Mouse (Mus musculus) heart, postnatal 0 days (tissue): Measurements from ENCODE around the gene Pln.

Experiments used
- CTCF ChIP-seq: IDR thresholded peaks from 2 replicates; pipeline ENCODE4 v1.5.1; 2016; ENCODE audit warnings: antibody characterized with exemption, control low read depth, low read depth
- EP300 ChIP-seq: IDR thresholded peaks from 2 replicates; pipeline ENCODE4 v1.6.1; 2016; ENCODE audit warnings: antibody characterized with exemption, low read depth

DNA sequence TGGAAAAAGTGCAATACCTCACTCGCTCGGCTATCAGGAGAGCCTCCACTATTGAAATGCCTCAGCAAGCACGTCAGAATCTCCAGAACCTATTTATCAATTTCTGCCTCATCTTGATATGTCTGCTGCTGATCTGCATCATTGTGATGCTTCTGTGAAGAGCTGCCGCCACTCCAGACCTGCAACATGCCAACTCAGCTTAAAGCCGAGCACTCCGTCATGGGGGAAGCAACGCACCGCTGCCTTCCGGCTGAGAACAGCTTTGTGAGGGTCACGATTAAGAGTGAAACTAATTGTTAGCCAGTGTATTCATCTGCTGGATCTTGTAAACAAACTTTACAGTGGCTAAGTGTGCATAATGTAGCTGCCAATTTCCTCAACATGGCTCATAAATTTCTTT, 6.4 kb downstream of the Pln start:
- TF ChIP-seq CTCF (no peak), EP300 (no peak)
